Mouse (Mus musculus): ENCODE measurements at regions not wholly inside any gene's neighbourhood (a gene's known extent, or its start where the extent isn't known, plus 50 kb on each side); places are given as distances from the start of the nearest gene placed in this dataset.

- no peak for ATAC-seq (replicated peaks; ENCODE audit: low FRiP score, poor library complexity, severe bottlenecking)
These were observed 121.8 kb downstream of the Rchy1 start for GRCm38 (mm10) chr5:91841066-91841465.

- ATAC-seq (replicated peaks; ENCODE audit: low FRiP score, poor library complexity, severe bottlenecking), result no peak
These were observed 134.4 kb downstream of the Rchy1 start for GRCm38 (mm10) chr5:91828481-91828880.

- ATAC-seq (replicated peaks; ENCODE audit: low FRiP score, poor library complexity, severe bottlenecking), result no peak
These were observed 136.2 kb downstream of the Rchy1 start for GRCm38 (mm10) chr5:91826636-91827035.

- no peak for ATAC-seq (replicated peaks; ENCODE audit: low FRiP score, poor library complexity, severe bottlenecking)
These were observed 139.9 kb downstream of the Rchy1 start for GRCm38 (mm10) chr5:91822844-91823576.

- ATAC-seq (replicated peaks; ENCODE audit: low FRiP score, poor library complexity, severe bottlenecking), result no peak
These were observed 144.1 kb downstream of the Rchy1 start for GRCm38 (mm10) chr5:91818800-91819199.

GRCm38 (mm10) chr5:91818195-91818594 is 144.7 kb downstream of the Rchy1 start:
- no peak for ATAC-seq (replicated peaks; ENCODE audit: low FRiP score, poor library complexity, severe bottlenecking)

GRCm38 (mm10) chr5:91816376-91816950 is 146.4 kb downstream of the Rchy1 start:
- no peak for ATAC-seq (replicated peaks; ENCODE audit: low FRiP score, poor library complexity, severe bottlenecking)

- no peak for ATAC-seq (replicated peaks; ENCODE audit: low FRiP score, poor library complexity, severe bottlenecking)
These were observed 147.9 kb downstream of the Rchy1 start for GRCm38 (mm10) chr5:91814956-91815355.

- ATAC-seq (replicated peaks; ENCODE audit: low FRiP score, poor library complexity, severe bottlenecking), result no peak
These were observed 148.5 kb downstream of the Rchy1 start for GRCm38 (mm10) chr5:91814417-91814762.

GRCm38 (mm10) chr5:91813547-91814416 is 149.1 kb downstream of the Rchy1 start:
- no peak for ATAC-seq (replicated peaks; ENCODE audit: low FRiP score, poor library complexity, severe bottlenecking)

- ATAC-seq (replicated peaks; ENCODE audit: low FRiP score, poor library complexity, severe bottlenecking), result no peak
These were observed 155.5 kb downstream of the Rchy1 start for GRCm38 (mm10) chr5:91807070-91808065.

GRCm38 (mm10) chr5:91801297-91801980 is 161.4 kb downstream of the Rchy1 start:
- no peak for ATAC-seq (replicated peaks; ENCODE audit: low FRiP score, poor library complexity, severe bottlenecking)

- ATAC-seq (replicated peaks; ENCODE audit: low FRiP score, poor library complexity, severe bottlenecking), result no peak
These were observed 165.5 kb downstream of the Rchy1 start for GRCm38 (mm10) chr5:91797362-91797761.

- ATAC-seq (replicated peaks; ENCODE audit: low FRiP score, poor library complexity, severe bottlenecking), result no peak
These were observed 170.1 kb downstream of the Rchy1 start for GRCm38 (mm10) chr5:91792732-91793131.

- no peak for ATAC-seq (replicated peaks; ENCODE audit: low FRiP score, poor library complexity, severe bottlenecking)
These were observed 172.5 kb downstream of the Rchy1 start for GRCm38 (mm10) chr5:91790412-91790811.

- no peak for ATAC-seq (replicated peaks; ENCODE audit: low FRiP score, poor library complexity, severe bottlenecking)
These were observed 178.9 kb downstream of the Rchy1 start for GRCm38 (mm10) chr5:91783966-91784365.

GRCm38 (mm10) chr5:91776971-91777370 is 185.9 kb downstream of the Rchy1 start:
- no peak for ATAC-seq (replicated peaks; ENCODE audit: low FRiP score, poor library complexity, severe bottlenecking)

- ATAC-seq (replicated peaks; ENCODE audit: low FRiP score, poor library complexity, severe bottlenecking), result no peak
These were observed 188.8 kb downstream of the Rchy1 start for GRCm38 (mm10) chr5:91774065-91774464.

GRCm38 (mm10) chr5:91767886-91768285 is 195.0 kb downstream of the Rchy1 start:
- ATAC-seq (replicated peaks; ENCODE audit: low FRiP score, poor library complexity, severe bottlenecking), result no peak

Data from erythroblast, adult 5-6 weeks (primary cell).